23 mouse cellular contexts compared by ENCODE assay signal in the genomic region with DNA sequence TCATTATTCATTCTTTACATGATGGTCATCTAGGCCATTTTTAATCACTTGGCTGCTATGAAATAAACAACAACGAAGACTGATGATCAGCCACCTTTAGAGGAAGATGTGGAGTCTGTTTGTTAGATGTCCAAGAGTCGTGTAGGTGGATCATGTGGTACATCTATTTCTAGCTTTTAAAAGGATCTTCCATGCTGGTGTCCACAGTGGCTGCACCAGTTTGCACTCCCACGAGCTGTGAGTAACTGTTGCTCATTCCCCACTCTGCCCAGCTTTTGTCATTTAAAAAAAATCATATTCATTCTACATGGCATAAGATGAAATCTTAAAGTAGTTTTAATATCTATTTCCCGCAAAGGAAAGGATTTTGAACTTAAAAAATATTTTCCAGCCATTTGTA.
DNase-seq lines count a peak whose midpoint lies in the region; ATAC-seq lines count a peak whose summit lies in the region.
"Had no signal": no experiment of that assay in that cellular context is flagged by ENCODE, and none has a peak within 500 bp of the region (broad histone marks: within the 10 kb centered on the region; RNA-seq: fewer than 3 reads in every experiment).

No protein-coding gene starts in this region.

- intact Hi-C loops in left cerebral cortex, postnatal 10 days (cut with DNase I) = no loop called here

- peak; percentile 93 for ATAC-seq in frontal cortex, adult (ENCODE audit: low TSS enrichment)
- ATAC-seq: activated CD4-positive, CD25-positive, alpha-beta regulatory T cell, adult 4 months; CD4-positive, CD25-positive, alpha-beta regulatory T cell, adult 4 months; forebrain, embryonic 14.5 days; Patski had no signal

- DNase-seq in frontal cortex, postnatal 25 days (ENCODE audit: low spot score in 2 of 2) = no peak
- DNase-seq in left cerebral cortex, adult 18-20 months (ENCODE audit: low spot score in 2 of 2) = peak; percentile 15 to 40
- no peak for DNase-seq in left cerebral cortex, postnatal 10 days (ENCODE audit: extremely low spot score in 1 of 2, low spot score in 2 of 2)
- DNase-seq in right cerebral cortex, adult 18-20 months = peak; percentile 56
- no peak for DNase-seq in right cerebral cortex, postnatal 14 days
- DNase-seq in brain, adult 2 months (ENCODE audit: low read depth, low spot score) = peak; percentile 75
- DNase-seq in kidney, postnatal 14 days = no peak
- DNase-seq: adrenal gland, adult 8-10 months; adrenal gland, postnatal 14 days; adrenal gland, postnatal 36 days; B cell, adult 2 months; cerebellum, adult 11 months; cerebellum, adult 18-20 months; cerebellum, adult 8-10 months; cerebellum, adult 9-11 months; cerebellum, postnatal 14 days; cerebellum, postnatal 36 days; embryo, embryonic 11 days had no signal

Comparison
In these comparisons a context has a peak if more than half of its experiments do, and no peak if none do; other contexts are left out.
1. DNase-seq: peak in left cerebral cortex, adult 18-20 months (2 of 2), right cerebral cortex, adult 18-20 months (single experiment) and brain, adult 2 months (single experiment); none in frontal cortex, postnatal 25 days (0 of 2), left cerebral cortex, postnatal 10 days (0 of 2), right cerebral cortex, postnatal 14 days (single experiment) and kidney, postnatal 14 days (single experiment).